Mouse (Mus musculus): ENCODE results near the gene Zfp219.

The Zfp219 gene

GRCm38 (mm10) chr14:52017662-52018061 is 2.9 kb downstream of the Zfp219 start:
- no peak for DNase-seq

GRCm38 (mm10) chr14:52016625-52017405 is 3.7 kb downstream of the Zfp219 start:
- peak in 1 of 2 experiments; percentile 52 for DNase-seq

GRCm38 (mm10) chr14:52015445-52016100 is 5.0 kb downstream of the Zfp219 start, which contains the start of gene Tmem253:
TSS of gene Tmem253 (plus strand) at chr14:52015658.
- no peak for DNase-seq

GRCm38 (mm10) chr14:52014761-52015311 is 5.7 kb downstream of the Zfp219 start:
- peak in 1 of 2 experiments; percentile 41 for DNase-seq

- no peak for DNase-seq
These were observed 6.2 kb downstream of the Zfp219 start for GRCm38 (mm10) chr14:52014271-52014760.

- DNase-seq, result no peak
These were observed 6.7 kb downstream of the Zfp219 start for GRCm38 (mm10) chr14:52013771-52014219.

GRCm38 (mm10) chr14:52013021-52013610 is 7.4 kb downstream of the Zfp219 start:
- DNase-seq, result no peak

- no peak for DNase-seq
These were observed 8.0 kb downstream of the Zfp219 start for GRCm38 (mm10) chr14:52012553-52012952.

GRCm38 (mm10) chr14:52012085-52012484 is 8.4 kb downstream of the Zfp219 start:
- no peak for DNase-seq

- DNase-seq, result no peak
These were observed 8.8 kb downstream of the Zfp219 start for GRCm38 (mm10) chr14:52011683-52012082.

- peak; percentile 77 to 79 for DNase-seq
These were observed 10.0 kb downstream of the Zfp219 start for GRCm38 (mm10) chr14:52010446-52011111.

- DNase-seq, result no peak
These were observed 10.7 kb downstream of the Zfp219 start for GRCm38 (mm10) chr14:52009841-52010240.

GRCm38 (mm10) chr14:52009361-52009760 is 11.2 kb downstream of the Zfp219 start:
- no peak for DNase-seq

- DNase-seq, result peak; percentile 84 to 93
These were observed 12.0 kb downstream of the Zfp219 start for GRCm38 (mm10) chr14:52008321-52009203.

- DNase-seq, result no peak
These were observed 13.8 kb downstream of the Zfp219 start for GRCm38 (mm10) chr14:52006771-52007170.

GRCm38 (mm10) chr14:52006241-52006640 is 14.3 kb downstream of the Zfp219 start:
- no peak for DNase-seq

- no peak for DNase-seq
These were observed 14.9 kb downstream of the Zfp219 start for GRCm38 (mm10) chr14:52005616-52006015.

GRCm38 (mm10) chr14:52005141-52005540 is 15.4 kb downstream of the Zfp219 start:
- no peak for DNase-seq

GRCm38 (mm10) chr14:52003981-52004495 is 16.5 kb downstream of the Zfp219 start:
- no peak for DNase-seq

GRCm38 (mm10) chr14:51997483-51997882 is 23.1 kb downstream of the Zfp219 start:
- DNase-seq, result no peak

GRCm38 (mm10) chr14:51996866-51997265 is 23.7 kb downstream of the Zfp219 start:
- DNase-seq, result no peak

Measured in kidney, adult 8-10 months (tissue).